27 mouse cellular contexts compared by ENCODE assay signal in genomic region chr12:92365926-92366325, GRCm38 (mm10).
"Had no signal": no experiment of that assay in that cellular context is flagged by ENCODE, and none has a peak within 500 bp of the region (broad histone marks: within the 10 kb centered on the region; RNA-seq: fewer than 3 reads in every experiment).

No protein-coding gene starts in this region.

- H3K4me1 ChIP-seq: embryonic facial prominence, embryonic 10.5 days; embryonic facial prominence, embryonic 12.5 days; embryonic facial prominence, embryonic 13.5 days; embryonic facial prominence, embryonic 15.5 days; forebrain, embryonic 10.5 days; forebrain, embryonic 12.5 days; forebrain, embryonic 13.5 days; forebrain, embryonic 15.5 days had no signal

- H3K9me3 ChIP-seq: embryonic facial prominence, embryonic 10.5 days; embryonic facial prominence, embryonic 12.5 days; embryonic facial prominence, embryonic 13.5 days; embryonic facial prominence, embryonic 15.5 days; forebrain, embryonic 10.5 days; forebrain, embryonic 12.5 days; forebrain, embryonic 13.5 days; forebrain, embryonic 15.5 days had no signal

- DNase-seq: cerebellum, adult 18-20 months; cerebellum, adult 2 months; cerebellum, adult 8-10 months; cerebellum, adult 9-10 months; cerebellum, adult 9-11 months; cerebellum, postnatal 36 days; embryo, embryonic 11 days; forebrain, postnatal 0 days; gastrocnemius, adult 2 months; gastrocnemius, postnatal 10 days; gastrocnemius, postnatal 14 days; gastrocnemius, postnatal 25 days; gastrocnemius, postnatal 36 days; heart, adult 11 months; heart, adult 18-20 months; heart, adult 2 months had no signal

- H3K27ac ChIP-seq: embryonic facial prominence, embryonic 10.5 days; embryonic facial prominence, embryonic 12.5 days; embryonic facial prominence, embryonic 13.5 days; embryonic facial prominence, embryonic 15.5 days; forebrain, embryonic 10.5 days; forebrain, embryonic 12.5 days; forebrain, embryonic 13.5 days; forebrain, embryonic 15.5 days; gastrocnemius, adult 2 months; heart, adult 2 months had no signal

- H3K4me2 ChIP-seq: embryonic facial prominence, embryonic 12.5 days; embryonic facial prominence, embryonic 13.5 days; embryonic facial prominence, embryonic 15.5 days; forebrain, embryonic 12.5 days; forebrain, embryonic 13.5 days; forebrain, embryonic 15.5 days had no signal

- H3K27me3 ChIP-seq: embryonic facial prominence, embryonic 12.5 days; embryonic facial prominence, embryonic 13.5 days; embryonic facial prominence, embryonic 15.5 days; forebrain, embryonic 12.5 days; forebrain, embryonic 13.5 days; forebrain, embryonic 15.5 days had no signal

- H3K36me3 ChIP-seq: embryonic facial prominence, embryonic 10.5 days; embryonic facial prominence, embryonic 12.5 days; embryonic facial prominence, embryonic 13.5 days; embryonic facial prominence, embryonic 15.5 days; forebrain, embryonic 10.5 days; forebrain, embryonic 12.5 days; forebrain, embryonic 15.5 days had no signal

- H3K9ac ChIP-seq: embryonic facial prominence, embryonic 12.5 days; embryonic facial prominence, embryonic 13.5 days; embryonic facial prominence, embryonic 15.5 days; forebrain, embryonic 12.5 days; forebrain, embryonic 13.5 days; forebrain, embryonic 15.5 days; forebrain, postnatal 0 days had no signal

- H3K4me3 ChIP-seq: embryonic facial prominence, embryonic 10.5 days; embryonic facial prominence, embryonic 12.5 days; embryonic facial prominence, embryonic 13.5 days; embryonic facial prominence, embryonic 15.5 days; erythroblast, embryonic 14.5 days; forebrain, embryonic 10.5 days; forebrain, embryonic 12.5 days; forebrain, embryonic 13.5 days; forebrain, embryonic 15.5 days; gastrocnemius, adult 2 months; heart, adult 2 months had no signal

- ATAC-seq: forebrain, embryonic 13.5 days; forebrain, embryonic 14.5 days; forebrain, embryonic 15.5 days; forebrain, embryonic 16.5 days; forebrain, postnatal 0 days had no signal
